Mouse (Mus musculus): ENCODE results near the gene Pacsin2. TPM values are rescaled to one million over a fixed set of nuclear protein-coding genes. Genes with fewer than 3 reads are reported as not detected.

Gene Pacsin2
- 10 to 100 TPM; 28.9 to 37.0 TPM for total RNA-seq (2023)

GRCm38 (mm10) chr15:83464083-83464904 is at the start of gene Pacsin2:
Pacsin2 (minus strand) TSS chr15:83464606.

DNA sequence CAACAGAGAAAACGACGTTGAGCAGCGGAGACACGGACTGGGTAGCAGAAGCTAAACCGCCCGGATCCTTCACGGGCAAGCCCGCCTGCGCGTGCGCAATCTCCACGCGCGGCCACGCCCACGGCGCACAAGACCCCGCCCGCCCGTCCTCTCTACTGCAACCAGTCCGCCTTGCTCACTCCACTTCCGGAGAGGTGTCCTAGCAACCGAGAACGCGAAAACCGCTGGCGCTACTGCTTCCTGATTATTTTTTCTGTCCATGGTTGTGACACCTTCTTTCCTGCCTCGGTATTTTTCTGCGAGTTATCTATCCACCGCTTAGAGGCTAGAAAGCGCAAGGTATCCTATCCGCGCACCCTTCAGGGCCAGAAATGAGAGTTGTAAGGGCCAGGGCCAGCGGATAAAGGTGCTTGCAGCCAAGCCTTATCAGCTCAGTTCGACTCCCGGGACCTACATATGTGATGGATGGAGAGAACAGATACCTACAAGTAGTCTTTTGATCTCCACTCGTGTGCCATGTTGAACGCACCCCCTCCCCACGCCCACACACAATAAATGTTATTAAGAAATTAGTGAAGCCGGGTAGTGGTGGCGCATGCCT is 46.5 kb upstream of the Pacsin2 start, which contains the start of gene Ttll1:
Gene Ttll1 (minus strand): TSS at position 89 of the 601 bp plus-strand sequence.

GRCm38 (mm10) chr15:83349954-83350711 is 114.3 kb downstream of the Pacsin2 start, which contains the start of gene Arfgap3:
Arfgap3 (minus strand) TSS chr15:83350247.

Other genes with a start within 250 kb of the Pacsin2 start
- under 1 TPM in 1 of 2 experiments, not detected in 1; 0.44 TPM for gene A4galt, start 212.8 kb downstream of the Pacsin2 start, total RNA-seq (2023)
- gene Arfgap3, start 114.4 kb downstream of the Pacsin2 start, total RNA-seq (2023): 1 to 10 TPM; 6.6 to 7.7 TPM
- 1 to 10 TPM; 7.6 to 8.0 TPM for gene Ttll1, start 46.3 kb upstream of the Pacsin2 start, total RNA-seq (2023)
- 1 to 10 TPM; 4.3 to 5.7 TPM for gene Bik, start 62.3 kb upstream of the Pacsin2 start, total RNA-seq (2023)
- 100 to 1,000 TPM; 119 to 122 TPM for gene Tspo, start 99.0 kb upstream of the Pacsin2 start, total RNA-seq (2023)
- gene Mcat, start 99.2 kb upstream of the Pacsin2 start, total RNA-seq (2023): 10 to 100 TPM; 17.6 to 17.9 TPM
- gene Ttll12, start 130.6 kb upstream of the Pacsin2 start, total RNA-seq (2023): 10 to 100 TPM; 25.6 to 27.9 TPM